Mouse (Mus musculus): ENCODE measurements around the gene Slc35a1.

DNA sequence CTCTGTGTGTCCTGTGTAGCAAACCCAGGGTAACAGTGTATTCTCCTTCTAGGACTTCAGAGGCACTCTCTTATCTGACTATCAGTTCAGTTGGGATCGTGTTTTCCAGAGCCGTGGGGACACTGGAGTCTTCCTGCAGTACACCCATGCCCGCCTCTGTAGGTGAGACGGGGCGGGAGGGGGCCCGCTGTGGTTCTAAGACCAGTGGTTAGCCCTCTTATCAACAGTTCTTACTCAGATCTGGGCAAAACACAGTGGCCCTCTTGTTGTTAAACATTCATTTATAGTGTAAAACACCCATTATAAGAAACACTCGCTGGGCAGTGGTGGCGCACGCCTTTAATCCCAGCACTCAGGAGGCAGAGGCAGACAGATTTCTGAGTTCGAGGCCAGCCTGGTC is 31.1 kb downstream of the Slc35a1 start:
- no peak for TF ChIP-seq CTCF (IDR thresholded peaks at IDR 0.05; ENCODE audit: low read depth, low read length)
- no peak for TF ChIP-seq POLR2A (IDR thresholded peaks at IDR 0.05; ENCODE audit: extremely low read depth, insufficient read depth, low read length)

All from liver, adult 2 months (tissue).